Mouse (Mus musculus): ENCODE data around the gene Rfk. TPM values are rescaled to one million over a fixed set of nuclear protein-coding genes. Genes with fewer than 3 reads are reported as not detected.

Gene Rfk
- polyA plus RNA-seq (2016; fragmentation: Nextera tagmentation; extraction: Ambion mirVana): 95.0 and 95.1 TPM in 2 replicates

DNA sequence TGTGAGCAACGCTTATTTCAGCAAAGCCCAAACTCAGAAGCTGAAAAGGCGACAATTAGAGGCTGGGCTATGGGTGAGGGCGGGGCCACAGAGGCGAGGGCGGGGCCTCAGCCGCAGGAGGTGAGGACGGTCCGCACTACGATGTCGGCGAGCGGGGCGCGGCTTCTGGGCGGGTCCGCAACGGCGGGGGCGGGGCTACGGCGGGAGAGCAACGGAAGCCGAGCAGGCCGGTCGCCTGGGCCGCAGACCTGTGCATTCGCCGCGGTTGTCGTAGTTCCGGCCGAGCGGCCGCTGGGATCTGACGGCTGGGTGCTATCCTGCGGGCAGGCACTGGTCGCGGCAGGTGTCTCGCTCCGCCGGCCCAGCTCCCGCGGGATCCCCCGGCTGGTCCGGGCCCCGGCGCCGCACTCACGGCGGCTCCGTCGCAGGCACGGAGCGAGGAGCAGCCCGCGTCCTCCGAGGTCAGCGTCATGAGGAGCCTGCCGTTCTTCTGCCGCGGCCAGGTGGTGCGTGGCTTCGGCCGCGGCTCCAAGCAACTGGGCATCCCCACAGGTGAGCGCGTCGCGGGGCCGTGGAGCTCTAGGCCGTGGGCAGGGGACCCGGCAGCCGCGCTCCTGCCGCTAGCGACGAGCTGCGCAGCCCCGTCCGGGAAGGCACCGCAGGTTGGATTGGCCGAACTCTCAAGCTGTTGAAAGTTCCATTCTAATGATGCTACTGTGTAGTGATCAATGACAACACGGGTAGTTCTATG is at the start of gene Rfk:
Rfk (plus strand) TSS at position 203 of the 751 bp plus-strand sequence.
- H3K36me3 ChIP-seq (replicated peaks): 0 out of 2 replicates have a peak, but pooled peaks cover 14% of the 10 kb centered on the region
- ATAC-seq (ENCODE audit: low FRiP score): peak; percentile 98
- peak within 1 kb of the TSS; percentile 87 for H3K4me3 ChIP-seq (replicated peaks)
- peaks cover 7% of the 10 kb centered on the region; the same call in 1 of the 2 replicates for H3K27me3 ChIP-seq
- no peaks in the 10 kb centered on the region for H3K9me3 ChIP-seq
- 0 out of 2 replicates have a peak within 1 kb of the TSS, but pooled peaks have one; percentile 31 for H3K27ac ChIP-seq
- under 1% methylated on average over 70 of the region's 83 CpGs for WGBS
- H3K4me2 ChIP-seq: peak within 1 kb of the TSS; percentile 59
- H3K9ac ChIP-seq: peak within 1 kb of the TSS; percentile 88
- peaks cover 8% of the 10 kb centered on the region for H3K4me1 ChIP-seq

DNA sequence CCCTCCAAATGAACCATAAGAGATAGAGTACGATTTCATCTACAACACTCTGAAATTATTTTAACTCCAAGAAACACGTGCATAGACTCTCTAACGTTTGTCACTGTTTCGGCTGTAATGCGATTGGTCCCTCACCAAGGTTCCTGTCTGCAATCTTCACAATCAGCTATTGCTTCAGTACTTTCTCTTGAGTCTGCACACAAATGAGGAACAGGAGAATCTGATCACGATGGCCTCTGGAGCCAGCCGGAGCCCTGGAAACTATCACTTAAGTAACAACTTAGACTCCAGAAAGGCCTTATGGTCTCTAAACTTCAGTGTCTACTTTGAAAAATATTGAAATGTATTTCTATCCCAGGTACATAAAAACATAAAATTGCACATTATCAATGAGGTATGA is 49.0 kb upstream of the Rfk start:
- Histone ChIP-seq H3K36me3 (replicated peaks) (no peaks in the 10 kb centered on the region), H3K4me3 (replicated peaks) (no peak overlapping the region), H3K9ac (no peak overlapping the region), H3K9me3 (no peaks in the 10 kb centered on the region), H3K27ac (no peak overlapping the region), H3K4me2 (no peak overlapping the region), H3K27me3 (no peaks in the 10 kb centered on the region), H3K4me1 (no peaks in the 10 kb centered on the region)
- ATAC-seq (ENCODE audit: low FRiP score): no peak
- 93% methylated on average over 7 of the region's 7 CpGs for WGBS

DNA sequence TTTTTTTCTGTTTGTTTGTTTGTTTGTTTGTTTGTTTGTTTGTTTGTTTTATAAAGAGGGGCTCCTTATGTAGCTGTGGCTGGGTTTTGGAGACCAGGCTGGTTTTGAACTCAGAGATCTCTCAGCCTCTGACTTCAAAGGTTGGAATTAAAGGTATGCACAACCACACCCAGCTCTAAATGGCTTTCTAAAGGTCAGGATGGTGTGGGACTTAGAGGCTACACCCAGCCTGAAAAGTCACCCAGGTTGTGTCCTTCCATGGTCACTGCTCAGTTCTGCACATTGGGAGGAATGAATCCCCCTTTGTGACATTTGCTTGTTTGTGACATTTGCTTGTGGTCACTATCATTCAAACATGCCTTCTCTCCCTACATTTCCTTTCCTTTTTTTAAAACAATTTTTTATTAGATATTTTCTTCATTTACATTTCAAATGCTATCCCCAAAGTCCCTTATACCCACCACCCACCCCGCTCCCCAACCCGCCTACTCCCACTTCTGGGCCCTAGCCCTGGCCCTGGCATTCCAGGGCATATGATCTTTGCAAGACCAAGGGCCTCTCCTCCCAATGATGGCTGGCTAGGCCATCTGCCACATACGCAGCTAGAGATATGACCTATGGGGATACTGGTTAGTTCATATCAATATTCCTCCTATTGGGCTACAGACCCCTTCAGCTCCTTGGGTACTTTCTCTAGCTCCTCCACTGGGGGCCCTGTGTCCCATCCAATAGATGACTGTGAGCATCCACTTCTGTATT is 46.9 kb upstream of the Rfk start:
- H3K4me2 ChIP-seq: no peak overlapping the region
- H3K36me3 ChIP-seq (replicated peaks): no peaks in the 10 kb centered on the region
- H3K27me3 ChIP-seq: no peaks in the 10 kb centered on the region
- H3K4me3 ChIP-seq (replicated peaks): no peak overlapping the region
- H3K9me3 ChIP-seq: no peaks in the 10 kb centered on the region
- no peak for ATAC-seq (ENCODE audit: low FRiP score)
- H3K9ac ChIP-seq: no peak overlapping the region
- WGBS: 100% methylated on average over 3 of the region's 3 CpGs
- no peaks in the 10 kb centered on the region for H3K4me1 ChIP-seq
- no peak overlapping the region for H3K27ac ChIP-seq

DNA sequence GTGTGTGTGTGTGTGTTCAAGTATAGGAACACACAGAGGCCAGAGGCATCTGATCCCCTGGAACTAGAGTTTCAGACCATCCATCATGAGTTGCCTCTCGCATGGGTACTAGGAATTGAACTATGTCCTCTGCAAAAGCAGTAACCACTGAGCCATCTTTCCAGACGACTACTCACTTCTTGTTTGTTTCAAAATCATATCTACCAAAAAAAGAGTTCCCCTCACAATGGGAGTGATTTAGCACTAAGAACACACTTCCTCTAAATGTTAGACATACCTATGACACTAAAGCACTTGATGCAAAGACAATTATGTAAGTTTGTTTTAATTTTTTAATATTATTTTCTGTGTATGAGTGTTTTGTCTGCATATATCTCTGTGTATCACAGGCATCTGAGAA is 46.0 kb upstream of the Rfk start:
- WGBS: 88% methylated on average over 2 of the region's 2 CpGs
- no peak overlapping the region for H3K27ac ChIP-seq
- no peak overlapping the region for H3K4me2 ChIP-seq
- H3K27me3 ChIP-seq: no peaks in the 10 kb centered on the region
- no peaks in the 10 kb centered on the region for H3K4me1 ChIP-seq
- ATAC-seq (ENCODE audit: low FRiP score): no peak
- no peaks in the 10 kb centered on the region for H3K9me3 ChIP-seq
- H3K36me3 ChIP-seq (replicated peaks): no peaks in the 10 kb centered on the region
- no peak overlapping the region for H3K4me3 ChIP-seq (replicated peaks)
- H3K9ac ChIP-seq: no peak overlapping the region

DNA sequence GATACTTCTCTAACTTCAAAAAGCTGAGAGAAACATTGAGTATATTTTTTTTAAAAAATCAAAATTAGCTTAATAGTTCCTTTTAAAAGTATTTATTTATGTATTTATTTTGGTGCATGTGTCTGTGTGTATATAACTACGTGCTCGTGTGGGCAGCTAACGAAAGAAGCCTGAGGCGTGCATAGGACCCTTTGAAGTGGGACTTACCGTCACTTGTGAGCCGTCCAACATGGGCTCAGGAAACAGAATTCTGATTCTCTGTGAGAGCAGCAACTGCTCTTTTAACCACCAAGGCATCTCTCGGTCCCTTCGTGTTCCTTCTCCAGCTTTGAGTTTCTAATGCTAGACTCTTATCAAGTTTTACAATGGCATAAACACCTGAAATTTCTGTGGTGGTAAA is 40.1 kb upstream of the Rfk start:
- no peaks in the 10 kb centered on the region for H3K9me3 ChIP-seq
- no peak overlapping the region for H3K9ac ChIP-seq
- no peak overlapping the region for H3K4me3 ChIP-seq (replicated peaks)
- H3K27ac ChIP-seq: no peak overlapping the region
- WGBS: 72% methylated on average over 8 of the region's 8 CpGs
- peaks cover 34% of the 10 kb centered on the region for H3K27me3 ChIP-seq
- H3K4me1 ChIP-seq: peaks cover 6% of the 10 kb centered on the region
- no peak for ATAC-seq (ENCODE audit: low FRiP score)
- no peaks in the 10 kb centered on the region for H3K36me3 ChIP-seq (replicated peaks)
- no peak overlapping the region for H3K4me2 ChIP-seq

DNA sequence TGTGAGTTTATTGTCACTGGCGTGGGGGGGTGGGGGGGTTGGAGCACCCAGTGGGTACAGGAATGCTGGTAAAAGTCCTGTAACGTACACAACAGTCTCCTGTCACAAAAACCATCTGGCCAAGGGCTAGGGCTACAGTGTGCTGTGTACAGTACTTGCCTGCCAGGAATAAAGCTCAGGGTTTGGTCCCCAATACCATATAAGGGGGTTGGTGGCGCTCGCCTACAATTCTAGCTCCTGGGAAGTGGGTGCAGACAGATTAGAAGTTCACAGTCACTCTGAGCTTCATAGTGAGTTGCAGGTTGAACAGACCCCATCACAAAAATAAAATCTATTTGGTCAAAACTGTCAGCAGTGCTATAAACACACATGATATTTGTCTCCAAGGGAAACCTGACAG is 39.5 kb upstream of the Rfk start:
- Histone ChIP-seq H3K9me3 (no peaks in the 10 kb centered on the region), H3K27me3 (peaks cover 34% of the 10 kb centered on the region), H3K27ac (no peak overlapping the region), H3K4me1 (peaks cover 6% of the 10 kb centered on the region), H3K4me3 (replicated peaks) (no peak overlapping the region), H3K36me3 (replicated peaks) (no peaks in the 10 kb centered on the region), H3K9ac (no peak overlapping the region), H3K4me2 (no peak overlapping the region)
- WGBS: 80% methylated on average over 4 of the region's 4 CpGs
- ATAC-seq (ENCODE audit: low FRiP score): no peak

DNA sequence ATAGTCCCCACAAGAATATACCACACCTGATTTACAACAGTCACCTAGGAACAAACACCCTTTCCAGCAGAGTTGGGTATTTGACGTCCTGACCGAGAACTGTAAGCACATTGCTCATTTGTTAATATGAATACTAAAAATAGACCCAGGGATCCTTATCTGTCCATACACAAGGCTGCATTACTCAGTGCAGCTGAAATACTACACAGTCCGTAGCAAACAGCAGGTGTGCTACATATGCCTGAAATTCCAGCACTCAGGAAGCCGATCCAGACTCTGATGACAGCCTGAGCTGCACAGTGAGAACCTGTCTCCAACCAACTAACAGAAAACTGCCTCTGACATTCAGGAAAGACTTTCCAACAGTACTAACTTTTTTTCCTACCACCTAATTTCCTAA is 39.0 kb upstream of the Rfk start:
- no peak overlapping the region for H3K4me2 ChIP-seq
- H3K4me1 ChIP-seq: peaks cover 6% of the 10 kb centered on the region
- H3K27me3 ChIP-seq: peaks cover 34% of the 10 kb centered on the region
- no peak overlapping the region for H3K9ac ChIP-seq
- no peaks in the 10 kb centered on the region for H3K9me3 ChIP-seq
- ATAC-seq (ENCODE audit: low FRiP score): no peak
- H3K27ac ChIP-seq: no peak overlapping the region
- WGBS: 77% methylated on average over 4 of the region's 4 CpGs
- H3K4me3 ChIP-seq (replicated peaks): no peak overlapping the region
- H3K36me3 ChIP-seq (replicated peaks): no peaks in the 10 kb centered on the region

DNA sequence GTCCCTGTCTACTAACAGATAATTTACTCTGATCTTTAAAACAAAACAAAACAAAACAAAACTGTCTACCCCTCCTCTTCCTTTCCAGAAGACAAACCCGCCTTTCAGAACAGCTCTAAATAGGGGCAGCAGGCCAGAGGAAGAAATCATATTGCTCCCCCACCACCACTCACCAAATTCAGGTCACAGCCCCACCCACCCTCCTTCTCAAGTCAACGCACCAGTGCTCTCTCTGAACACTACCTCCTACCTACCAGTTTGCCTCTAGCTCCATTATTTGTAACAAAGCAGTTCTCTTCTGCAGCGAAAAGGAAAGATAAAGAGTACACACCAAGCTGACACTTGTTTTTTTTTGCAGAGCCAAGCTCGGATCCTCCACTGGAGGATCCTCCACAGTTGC is 38.5 kb upstream of the Rfk start:
- Histone ChIP-seq H3K9me3 (no peaks in the 10 kb centered on the region), H3K4me2 (peak overlapping the region; percentile 91; the same call in 1 of the 2 replicates), H3K36me3 (replicated peaks) (no peaks in the 10 kb centered on the region), H3K4me1 (peaks cover 6% of the 10 kb centered on the region), H3K27me3 (peaks cover 34% of the 10 kb centered on the region), H3K9ac (no peak overlapping the region), H3K27ac (no peak overlapping the region), H3K4me3 (replicated peaks) (no peak overlapping the region)
- no peak for ATAC-seq (ENCODE audit: low FRiP score)
- WGBS: 36% methylated on average over 4 of the region's 4 CpGs

DNA sequence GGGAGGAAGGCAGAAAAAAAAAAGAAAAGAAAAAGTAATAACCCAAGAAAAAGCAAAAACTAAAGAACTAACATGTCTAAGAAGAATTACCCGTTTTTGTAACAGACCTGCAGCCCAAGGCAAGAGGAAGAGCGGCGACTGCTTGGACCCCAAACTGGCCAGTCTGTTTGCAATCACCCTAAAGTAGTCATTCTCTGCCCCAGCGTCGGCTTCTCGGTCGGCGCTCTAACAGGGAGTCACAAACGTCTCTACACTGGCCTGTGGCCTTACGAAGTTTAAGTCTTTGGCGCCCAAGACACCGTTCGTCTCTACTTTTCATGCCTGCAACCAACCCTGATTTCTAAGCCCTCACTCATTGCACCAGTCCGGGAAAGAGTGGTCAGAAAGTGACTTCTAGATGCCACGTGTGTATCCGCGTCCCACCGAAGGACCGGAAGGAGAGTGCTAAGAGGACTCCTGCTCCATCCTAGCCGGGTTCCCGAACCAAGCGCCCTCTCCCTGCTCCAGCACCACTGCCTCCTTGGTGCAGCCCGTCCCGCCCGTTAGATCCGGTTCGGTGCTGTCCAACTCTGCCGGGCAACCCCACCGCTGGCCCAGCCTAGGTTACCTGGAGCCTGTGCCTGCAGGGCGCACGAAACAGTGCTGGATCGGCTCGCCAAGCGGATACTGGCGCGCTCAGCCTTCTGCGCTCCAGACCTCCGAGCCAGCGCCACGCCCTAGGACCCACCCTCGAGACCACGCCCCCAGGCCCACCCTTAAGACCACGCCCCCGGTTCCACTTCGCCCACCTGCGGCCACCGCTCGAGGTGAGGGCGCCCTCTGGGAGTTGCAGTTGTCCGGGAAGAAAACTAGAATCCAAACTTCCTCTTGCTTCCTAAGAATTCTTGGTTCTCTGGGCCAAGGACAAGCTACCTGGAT is 37.6 kb upstream of the Rfk start:
- Histone ChIP-seq H3K4me1 (peaks cover 6% of the 10 kb centered on the region), H3K9ac (peak overlapping the region; percentile 38), H3K4me3 (replicated peaks) (peak overlapping the region; percentile 43), H3K27ac (no peak overlapping the region), H3K4me2 (peak overlapping the region; percentile 91), H3K27me3 (peaks cover 34% of the 10 kb centered on the region), H3K36me3 (replicated peaks) (no peaks in the 10 kb centered on the region), H3K9me3 (no peaks in the 10 kb centered on the region)
- WGBS: 1% methylated on average over 50 of the region's 50 CpGs
- peak; percentile 86 for ATAC-seq (ENCODE audit: low FRiP score)

DNA sequence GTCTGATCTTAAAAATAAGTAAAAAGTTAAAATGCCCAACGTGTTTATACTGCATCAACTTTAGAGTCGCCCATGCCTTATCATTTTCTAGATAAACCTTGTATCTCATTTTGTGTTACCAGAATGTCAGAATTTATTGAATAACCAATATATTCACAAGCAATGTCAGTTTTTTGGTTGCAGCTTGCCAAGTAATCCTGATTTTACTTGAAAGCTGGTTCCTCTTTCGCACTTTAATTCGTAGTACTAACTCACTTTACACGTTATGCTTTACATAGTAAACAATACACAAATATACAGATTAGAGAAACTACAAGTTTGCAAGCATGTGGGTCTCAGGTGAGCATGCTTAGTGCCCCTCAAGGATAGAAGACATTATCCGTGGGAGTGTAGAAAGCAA is 36.9 kb upstream of the Rfk start:
- H3K4me2 ChIP-seq: no peak overlapping the region
- H3K9ac ChIP-seq: no peak overlapping the region

DNA sequence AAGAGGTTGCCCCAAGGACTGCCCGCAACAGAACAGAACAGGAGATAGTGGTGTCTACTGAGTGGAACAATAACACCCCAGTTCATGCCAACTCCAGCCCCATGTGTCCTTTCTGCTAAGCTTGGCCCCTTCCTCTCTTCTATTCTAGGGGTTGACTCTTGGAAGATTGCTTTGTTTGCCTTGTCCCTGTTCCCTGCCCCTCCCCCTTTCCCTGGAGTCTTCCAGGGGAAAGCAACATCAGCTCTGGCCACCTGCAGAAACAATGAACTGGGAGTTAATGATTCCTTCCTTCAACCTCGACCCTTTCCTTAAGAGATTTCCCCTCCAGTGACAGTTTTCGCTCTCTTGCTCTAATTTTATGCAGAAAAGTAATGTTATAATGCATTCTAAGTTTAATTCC is 36.5 kb upstream of the Rfk start:
- no peak for ATAC-seq (ENCODE audit: low FRiP score)
- Histone ChIP-seq H3K4me1 (peaks cover 6% of the 10 kb centered on the region), H3K27me3 (peaks cover 34% of the 10 kb centered on the region), H3K4me3 (replicated peaks) (no peak overlapping the region), H3K36me3 (replicated peaks) (no peaks in the 10 kb centered on the region), H3K4me2 (no peak overlapping the region), H3K27ac (no peak overlapping the region), H3K9me3 (no peaks in the 10 kb centered on the region), H3K9ac (no peak overlapping the region)
- 56% methylated on average over 3 of the region's 3 CpGs for WGBS

More for the DNA sequence above, 36.9 kb upstream of the Rfk start:
- ATAC-seq (ENCODE audit: low FRiP score): no peak
- no peak overlapping the region for H3K27ac ChIP-seq
- no peak overlapping the region for H3K4me3 ChIP-seq (replicated peaks)
- H3K36me3 ChIP-seq (replicated peaks): no peaks in the 10 kb centered on the region
- peaks cover 34% of the 10 kb centered on the region for H3K27me3 ChIP-seq
- WGBS: 72% methylated on average over 6 of the region's 6 CpGs
- H3K4me1 ChIP-seq: peaks cover 6% of the 10 kb centered on the region
- no peaks in the 10 kb centered on the region for H3K9me3 ChIP-seq

DNA sequence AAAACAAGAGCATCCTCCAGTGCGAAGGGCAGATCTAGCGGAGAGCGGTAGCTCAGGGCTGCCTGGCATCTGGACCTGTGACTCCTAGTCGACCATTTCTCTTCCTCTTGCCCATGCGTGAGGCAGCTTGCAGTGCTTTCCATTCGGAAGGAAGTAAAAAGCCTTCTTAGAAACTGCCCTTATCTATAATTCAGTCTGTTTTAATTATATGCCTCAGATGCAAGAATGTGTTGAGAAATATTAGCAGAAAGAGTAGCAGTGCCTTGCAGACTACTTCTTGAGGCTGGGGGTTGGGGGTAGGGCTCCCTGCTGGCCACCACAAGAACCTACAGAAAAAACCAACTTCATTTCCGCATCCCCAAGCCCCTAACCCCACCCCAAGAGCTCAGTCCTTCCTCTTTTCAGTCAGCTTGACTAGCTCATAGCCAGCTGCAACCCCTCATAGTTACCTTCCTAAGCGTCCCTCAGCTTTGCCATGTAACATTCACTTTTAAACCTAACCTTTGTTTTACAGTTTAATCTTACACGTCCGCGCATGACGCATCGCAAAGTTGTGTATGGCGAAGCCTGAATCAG is 34.4 kb upstream of the Rfk start:
- Histone ChIP-seq H3K4me1 (peaks cover 6% of the 10 kb centered on the region), H3K9me3 (no peaks in the 10 kb centered on the region), H3K9ac (no peak overlapping the region), H3K36me3 (replicated peaks) (no peaks in the 10 kb centered on the region), H3K4me2 (no peak overlapping the region), H3K27ac (no peak overlapping the region), H3K27me3 (peaks cover 31% of the 10 kb centered on the region), H3K4me3 (replicated peaks) (no peak overlapping the region)
- no peak for ATAC-seq (ENCODE audit: low FRiP score)
- WGBS: 83% methylated on average over 14 of the region's 14 CpGs
